Mouse (Mus musculus): ENCODE data around the gene Dnaja2. TPM values are rescaled to one million over a fixed set of nuclear protein-coding genes. Genes with fewer than 3 reads are reported as not detected.

Dnaja2 gene
- polyA plus RNA-seq, 1 experiment from 2014 or later: 98.1 TPM

DNA sequence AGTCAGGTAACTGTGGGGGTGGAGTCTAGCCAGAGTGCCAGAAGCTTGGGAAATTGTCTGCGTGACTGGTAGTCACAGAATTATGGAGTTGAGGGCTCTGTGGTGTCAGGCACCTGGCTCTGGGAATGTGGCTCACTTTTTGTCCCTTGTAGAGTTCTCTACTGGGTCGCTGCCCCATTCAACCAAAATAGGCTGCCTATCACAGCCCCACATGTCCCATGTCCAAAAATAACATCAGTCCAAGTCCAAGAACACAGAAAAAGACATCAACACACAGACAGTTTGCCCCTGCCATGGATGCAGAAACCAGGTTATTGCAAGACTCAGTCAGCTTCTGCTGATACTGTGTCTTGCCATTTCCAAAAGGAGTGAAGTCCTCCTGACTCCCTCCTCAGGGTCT lies 33.5 kb upstream of the Dnaja2 start:
- no peak overlapping the region for H3K9ac ChIP-seq (ENCODE audit: low read length)
- H3K4me2 ChIP-seq (replicated peaks; ENCODE audit: low read depth): no peak overlapping the region
- ATAC-seq (ENCODE audit: low FRiP score, low TSS enrichment) (no peak), DNase-seq (ENCODE audit: low spot score) (no peak)
- H3K27me3 ChIP-seq (ENCODE audit: control insufficient read depth, insufficient read depth, low read length): no peaks in the 10 kb centered on the region
- H3K36me3 ChIP-seq (ENCODE audit: control insufficient read depth, insufficient read depth, low read length): no peaks in the 10 kb centered on the region
- H3K9me3 ChIP-seq (ENCODE audit: control insufficient read depth, low read length): no peaks in the 10 kb centered on the region
- H3K4me1 ChIP-seq (replicated peaks; ENCODE audit: control insufficient read depth, insufficient read depth): no peaks in the 10 kb centered on the region
- no peak overlapping the region for H3K4me3 ChIP-seq (ENCODE audit: low read depth, low read length)
- no peak for TF ChIP-seq EP300 (optimal IDR thresholded peaks at IDR 0.05)
- no peak for TF ChIP-seq CTCF (IDR thresholded peaks at IDR 0.05; ENCODE audit: low read depth)
- H3K27ac ChIP-seq (replicated peaks): no peak overlapping the region
- 80% methylated on average over 2 of the region's 2 CpGs for WGBS

- DNase-seq (ENCODE audit: low spot score) (no peak), ATAC-seq (ENCODE audit: low FRiP score, low TSS enrichment) (no peak)
- Histone ChIP-seq H3K9ac (ENCODE audit: low read length) (no peak overlapping the region), H3K27ac (replicated peaks) (no peak overlapping the region), H3K4me2 (replicated peaks; ENCODE audit: low read depth) (no peak overlapping the region), H3K4me1 (replicated peaks; ENCODE audit: control insufficient read depth, insufficient read depth) (no peaks in the 10 kb centered on the region), H3K9me3 (ENCODE audit: control insufficient read depth, low read length) (no peaks in the 10 kb centered on the region), H3K4me3 (ENCODE audit: low read depth, low read length) (no peak overlapping the region), H3K27me3 (ENCODE audit: control insufficient read depth, insufficient read depth, low read length) (no peaks in the 10 kb centered on the region), H3K36me3 (ENCODE audit: control insufficient read depth, insufficient read depth, low read length) (no peaks in the 10 kb centered on the region)
- 94% methylated on average over 3 of the region's 3 CpGs for WGBS
- TF ChIP-seq CTCF (IDR thresholded peaks at IDR 0.05; ENCODE audit: low read depth) (no peak), EP300 (optimal IDR thresholded peaks at IDR 0.05) (no peak)
These were observed 22.5 kb upstream of the Dnaja2 start for GRCm38 (mm10) chr8:85577666-85578065.

GRCm38 (mm10) chr8:85573972-85574496 lies 18.9 kb upstream of the Dnaja2 start:
- Histone ChIP-seq H3K36me3 (ENCODE audit: control insufficient read depth, insufficient read depth, low read length) (no peaks in the 10 kb centered on the region), H3K9me3 (ENCODE audit: control insufficient read depth, low read length) (no peaks in the 10 kb centered on the region), H3K27me3 (ENCODE audit: control insufficient read depth, insufficient read depth, low read length) (no peaks in the 10 kb centered on the region), H3K4me2 (replicated peaks; ENCODE audit: low read depth) (no peak overlapping the region), H3K9ac (ENCODE audit: low read length) (no peak overlapping the region), H3K4me1 (replicated peaks; ENCODE audit: control insufficient read depth, insufficient read depth) (no peaks in the 10 kb centered on the region), H3K4me3 (ENCODE audit: low read depth, low read length) (no peak overlapping the region), H3K27ac (replicated peaks) (no peak overlapping the region)
- DNase-seq (ENCODE audit: low spot score) (no peak), ATAC-seq (ENCODE audit: low FRiP score, low TSS enrichment) (no peak)
- no peak for TF ChIP-seq CTCF (IDR thresholded peaks at IDR 0.05; ENCODE audit: low read depth)
- TF ChIP-seq EP300 (optimal IDR thresholded peaks at IDR 0.05): no peak
- 70% methylated on average over 2 of the region's 2 CpGs for whole genome bisulfite sequencing

- H3K9ac ChIP-seq (ENCODE audit: low read length): no peak overlapping the region
- H3K4me2 ChIP-seq (replicated peaks; ENCODE audit: low read depth): no peak overlapping the region
- no peak overlapping the region for H3K4me3 ChIP-seq (ENCODE audit: low read depth, low read length)
- ATAC-seq (ENCODE audit: low FRiP score, low TSS enrichment) (no peak), DNase-seq (ENCODE audit: low spot score) (no peak)
- H3K36me3 ChIP-seq (ENCODE audit: control insufficient read depth, insufficient read depth, low read length): no peaks in the 10 kb centered on the region
- TF ChIP-seq CTCF (IDR thresholded peaks at IDR 0.05; ENCODE audit: low read depth) (no peak), EP300 (optimal IDR thresholded peaks at IDR 0.05) (no peak)
- H3K4me1 ChIP-seq (replicated peaks; ENCODE audit: control insufficient read depth, insufficient read depth): no peaks in the 10 kb centered on the region
- no peaks in the 10 kb centered on the region for H3K27me3 ChIP-seq (ENCODE audit: control insufficient read depth, insufficient read depth, low read length)
- no peak overlapping the region for H3K27ac ChIP-seq (replicated peaks)
- 67% methylated on average over 4 of the region's 4 CpGs for WGBS
- no peaks in the 10 kb centered on the region for H3K9me3 ChIP-seq (ENCODE audit: control insufficient read depth, low read length)
These were observed 15.3 kb upstream of the Dnaja2 start for GRCm38 (mm10) chr8:85570466-85570865.

GRCm38 (mm10) chr8:85567801-85568200 lies 12.7 kb upstream of the Dnaja2 start:
- Histone ChIP-seq H3K9ac (ENCODE audit: low read length) (no peak overlapping the region), H3K27ac (replicated peaks) (no peak overlapping the region), H3K4me3 (ENCODE audit: low read depth, low read length) (no peak overlapping the region), H3K9me3 (ENCODE audit: control insufficient read depth, low read length) (no peaks in the 10 kb centered on the region), H3K4me2 (replicated peaks; ENCODE audit: low read depth) (no peak overlapping the region), H3K27me3 (ENCODE audit: control insufficient read depth, insufficient read depth, low read length) (no peaks in the 10 kb centered on the region), H3K4me1 (replicated peaks; ENCODE audit: control insufficient read depth, insufficient read depth) (no peaks in the 10 kb centered on the region), H3K36me3 (ENCODE audit: control insufficient read depth, insufficient read depth, low read length) (no peaks in the 10 kb centered on the region)
- no peak for TF ChIP-seq EP300 (optimal IDR thresholded peaks at IDR 0.05)
- TF ChIP-seq CTCF (IDR thresholded peaks at IDR 0.05; ENCODE audit: low read depth): no peak
- 91% methylated on average over 2 of the region's 2 CpGs for WGBS
- DNase-seq (ENCODE audit: low spot score) (no peak), ATAC-seq (ENCODE audit: low FRiP score, low TSS enrichment) (no peak)

GRCm38 (mm10) chr8:85565186-85565585 lies 10.0 kb upstream of the Dnaja2 start:
- Histone ChIP-seq H3K27ac (replicated peaks) (no peak overlapping the region), H3K4me1 (replicated peaks; ENCODE audit: control insufficient read depth, insufficient read depth) (no peaks in the 10 kb centered on the region), H3K9me3 (ENCODE audit: control insufficient read depth, low read length) (no peaks in the 10 kb centered on the region), H3K27me3 (ENCODE audit: control insufficient read depth, insufficient read depth, low read length) (no peaks in the 10 kb centered on the region), H3K4me3 (ENCODE audit: low read depth, low read length) (no peak overlapping the region), H3K9ac (ENCODE audit: low read length) (no peak overlapping the region), H3K4me2 (replicated peaks; ENCODE audit: low read depth) (no peak overlapping the region), H3K36me3 (ENCODE audit: control insufficient read depth, insufficient read depth, low read length) (no peaks in the 10 kb centered on the region)
- ATAC-seq (ENCODE audit: low FRiP score, low TSS enrichment) (no peak), DNase-seq (ENCODE audit: low spot score) (no peak)
- no peak for TF ChIP-seq EP300 (optimal IDR thresholded peaks at IDR 0.05)
- no peak for TF ChIP-seq CTCF (IDR thresholded peaks at IDR 0.05; ENCODE audit: low read depth)
- WGBS: 60% methylated on average over 3 of the region's 3 CpGs

All from stomach, postnatal 0 days (tissue).